Mouse (Mus musculus): Measurements from ENCODE around the gene Fam185a. TPM values are rescaled to one million over a fixed set of nuclear protein-coding genes. Genes with fewer than 3 reads are reported as not detected.

Gene Fam185a
- total RNA-seq, 2 experiments from 2014 or later: 11.2 to 12.4 TPM

- no peak for DNase-seq (ENCODE audit: extremely low spot score in 1 of 2, low spot score in 1 of 2)
Measured at GRCm38 (mm10) chr5:21420609-21421008, 4.1 kb upstream of the Fam185a start.

- DNase-seq (ENCODE audit: extremely low spot score in 1 of 2, low spot score in 1 of 2): no peak
Measured at GRCm38 (mm10) chr5:21426666-21427065, 1.9 kb downstream of the Fam185a start.

DNA sequence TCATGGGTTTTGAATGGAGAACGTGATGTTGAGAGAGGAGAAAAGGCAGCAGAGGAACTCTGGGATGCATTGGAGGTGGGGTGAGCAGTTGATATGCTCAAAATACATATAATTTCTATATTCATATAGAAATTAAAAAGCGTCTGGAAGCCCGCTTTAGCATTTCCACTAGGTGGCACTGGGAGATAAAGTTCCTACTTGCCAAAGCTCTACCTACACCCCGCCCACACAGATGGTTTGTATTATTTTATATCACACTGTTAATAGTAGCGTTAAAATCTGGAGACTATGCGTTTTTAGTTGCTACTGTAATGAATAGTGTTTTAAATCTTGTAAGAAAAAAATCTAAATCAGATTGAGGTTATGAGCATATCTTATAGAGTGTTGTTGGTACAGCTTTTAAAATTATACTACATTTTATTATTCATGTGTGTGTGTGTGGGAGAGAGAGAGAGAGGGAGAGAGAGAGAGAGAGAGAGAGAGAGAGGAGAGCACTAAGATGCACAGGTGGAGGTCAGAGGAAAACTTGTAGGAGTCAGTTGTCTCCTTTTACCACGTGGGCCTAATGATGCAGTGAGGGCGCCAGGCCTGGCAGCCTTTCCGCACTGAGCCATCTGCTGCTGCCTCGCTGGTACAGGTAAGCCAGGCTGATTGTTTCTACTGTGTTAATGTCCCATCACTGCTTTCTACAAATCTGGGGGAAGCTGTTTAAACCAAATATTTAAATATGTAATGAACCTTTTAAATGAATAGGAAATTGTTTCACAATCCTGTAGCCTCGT lies 9.6 kb downstream of the Fam185a start:
- no peak for DNase-seq (ENCODE audit: extremely low spot score in 1 of 2, low spot score in 1 of 2)

DNA sequence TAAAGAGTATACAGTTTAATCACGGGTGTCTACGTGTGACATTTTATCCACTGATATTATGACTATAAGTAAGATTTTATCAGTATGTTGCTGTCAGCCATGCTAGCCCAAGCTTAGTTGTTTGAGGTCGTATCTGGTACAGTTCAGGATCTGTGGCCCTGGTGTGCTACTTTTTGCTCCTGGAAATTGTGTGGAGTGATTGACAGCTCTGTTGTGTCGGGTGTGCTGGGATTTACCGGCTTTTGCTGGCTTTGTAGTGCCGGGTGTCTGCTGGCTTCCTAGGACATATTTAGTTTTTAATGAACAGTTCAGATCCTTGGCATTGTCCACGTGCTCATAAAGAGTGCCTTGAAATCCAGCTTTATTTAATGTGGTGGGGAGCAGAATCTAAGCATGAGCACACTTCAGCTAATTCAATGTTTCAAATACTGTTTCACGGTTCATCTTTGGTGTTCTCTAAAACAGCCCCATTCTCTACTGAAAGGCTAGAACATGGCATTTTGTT lies 11.8 kb downstream of the Fam185a start:
- no peak for DNase-seq (ENCODE audit: extremely low spot score in 1 of 2, low spot score in 1 of 2)

- DNase-seq (ENCODE audit: extremely low spot score in 1 of 2, low spot score in 1 of 2): no peak
Measured at GRCm38 (mm10) chr5:21438428-21438827, 13.7 kb downstream of the Fam185a start.

DNA sequence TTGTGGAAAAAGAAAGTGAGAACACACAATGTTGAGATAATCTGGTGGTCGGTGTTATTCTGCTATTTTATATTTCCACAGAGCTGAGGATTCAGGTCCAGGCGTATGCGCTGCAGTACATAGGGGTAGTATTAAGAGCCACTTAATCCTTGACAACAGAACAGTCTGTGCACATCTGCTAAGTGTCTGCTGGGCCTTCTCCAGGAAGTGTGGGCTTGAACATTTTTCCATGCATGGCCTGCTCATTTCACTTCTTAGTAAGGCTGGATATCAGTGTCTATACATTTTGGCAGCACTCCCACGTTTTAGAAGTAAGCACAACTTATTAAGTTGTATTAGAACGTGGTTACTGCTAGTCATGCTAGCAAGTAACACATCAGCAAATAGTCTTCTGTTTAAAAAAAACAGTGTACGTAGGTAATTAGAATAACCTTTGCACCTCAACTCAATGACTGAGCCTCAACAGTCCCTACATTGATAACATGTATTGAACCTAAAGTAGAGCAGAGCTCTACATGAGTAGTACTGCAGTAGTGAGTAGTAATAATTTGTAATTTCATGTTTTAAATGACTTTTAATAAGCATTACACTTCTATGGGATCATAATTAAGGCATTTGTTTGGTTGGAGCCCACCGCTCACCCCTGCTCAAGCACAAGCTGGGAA lies 14.8 kb downstream of the Fam185a start:
- no peak for DNase-seq (ENCODE audit: extremely low spot score in 1 of 2, low spot score in 1 of 2)

DNA sequence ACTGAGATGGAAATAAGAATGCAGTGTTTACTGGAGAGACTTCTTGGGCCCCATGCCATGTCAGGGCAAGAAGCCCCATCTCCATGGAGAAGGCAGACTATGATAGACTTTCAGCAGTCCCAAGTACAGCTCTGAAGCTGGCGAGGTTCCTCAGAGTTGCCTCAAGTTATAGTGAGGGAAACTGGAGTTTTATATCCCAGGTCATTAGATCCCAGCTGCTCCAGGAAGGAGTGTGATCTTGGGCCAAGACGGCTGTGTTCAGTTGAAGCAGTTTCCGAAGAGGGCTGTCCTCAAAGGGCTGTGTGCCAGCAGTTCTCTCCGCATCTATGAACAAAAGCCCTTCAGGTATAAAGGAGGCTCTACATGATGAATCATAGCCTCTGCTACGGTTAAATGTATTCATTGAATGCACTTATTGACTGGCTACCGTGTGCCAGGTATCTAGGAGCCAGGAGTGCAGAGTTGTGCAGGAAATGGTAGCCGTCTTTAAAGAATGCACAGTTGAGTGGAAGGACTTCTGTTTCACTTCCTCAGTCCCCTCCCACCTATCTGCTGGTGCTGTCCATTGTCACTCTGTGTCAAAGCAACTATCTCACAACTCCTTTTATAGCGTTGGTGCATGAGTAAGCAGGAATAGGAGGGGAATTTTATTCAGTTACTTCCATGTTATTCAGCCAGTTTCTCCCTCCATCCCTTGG lies 16.2 kb downstream of the Fam185a start:
- no peak for DNase-seq (ENCODE audit: extremely low spot score in 1 of 2, low spot score in 1 of 2)

DNA sequence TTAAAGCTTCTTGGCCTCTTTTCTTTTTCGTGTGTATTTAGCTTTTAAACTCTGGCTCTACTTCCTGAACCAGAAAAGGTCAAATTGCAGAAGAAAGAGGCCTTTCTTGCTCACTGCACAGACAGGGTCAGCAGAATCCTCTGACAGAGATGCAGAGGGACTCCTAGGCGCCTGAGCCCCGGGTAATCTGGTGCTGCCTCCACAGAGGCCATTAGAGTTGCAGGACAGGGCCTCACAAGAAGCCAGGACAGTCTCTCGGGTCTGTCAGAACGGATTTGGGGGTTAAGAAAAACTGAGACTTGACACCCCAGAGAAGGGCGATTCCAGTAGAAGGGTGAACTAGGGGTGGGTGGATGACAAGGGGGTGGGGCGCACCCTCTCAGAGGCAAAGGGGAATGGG lies 42.6 kb downstream of the Fam185a start:
- no peak for DNase-seq (ENCODE audit: extremely low spot score in 1 of 2, low spot score in 1 of 2)

- DNase-seq (ENCODE audit: extremely low spot score in 1 of 2, low spot score in 1 of 2): no peak
Measured at GRCm38 (mm10) chr5:21468100-21468499, 43.3 kb downstream of the Fam185a start.

DNA sequence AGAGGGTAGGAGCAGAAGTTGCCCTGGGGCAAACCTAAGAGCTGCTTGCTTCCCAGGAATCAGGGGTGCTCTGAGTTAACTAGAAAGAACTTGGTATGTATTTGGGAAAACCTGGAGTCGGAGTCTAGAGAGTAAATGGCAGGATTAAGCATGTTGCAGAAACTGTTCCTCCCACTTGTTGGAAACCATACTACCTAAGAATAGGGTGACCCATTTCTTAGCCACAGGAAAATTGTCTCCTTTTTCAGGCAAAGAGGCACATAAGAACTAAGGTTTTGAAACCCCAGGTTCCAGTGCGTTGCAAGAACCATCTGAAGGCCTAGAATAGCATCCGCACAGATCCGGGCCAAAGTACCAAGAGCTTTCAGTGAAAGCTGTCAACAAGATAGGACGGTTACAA lies 53.7 kb downstream of the Fam185a start:
- DNase-seq (ENCODE audit: extremely low spot score in 1 of 2, low spot score in 1 of 2): no peak

DNA sequence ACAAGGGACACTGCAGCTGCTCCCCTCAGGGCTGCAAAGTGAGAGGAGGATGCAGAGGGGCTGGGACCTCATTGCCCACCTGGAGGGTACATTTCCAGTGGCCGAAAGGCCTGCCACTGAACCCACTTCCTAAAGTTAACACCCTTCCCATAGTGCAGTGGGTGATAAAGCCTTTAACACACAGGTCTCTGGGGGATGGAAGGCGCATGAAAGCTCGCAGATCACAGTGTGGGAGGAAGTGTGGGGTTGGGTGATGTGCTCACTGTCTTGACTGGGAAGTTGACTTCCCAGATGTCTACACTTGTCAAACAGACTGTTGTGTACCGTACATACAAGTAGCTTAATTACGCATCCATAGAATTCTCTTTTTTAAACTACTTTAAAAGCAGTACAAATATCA lies 55.0 kb downstream of the Fam185a start:
- DNase-seq (ENCODE audit: extremely low spot score in 1 of 2, low spot score in 1 of 2): no peak

DNA sequence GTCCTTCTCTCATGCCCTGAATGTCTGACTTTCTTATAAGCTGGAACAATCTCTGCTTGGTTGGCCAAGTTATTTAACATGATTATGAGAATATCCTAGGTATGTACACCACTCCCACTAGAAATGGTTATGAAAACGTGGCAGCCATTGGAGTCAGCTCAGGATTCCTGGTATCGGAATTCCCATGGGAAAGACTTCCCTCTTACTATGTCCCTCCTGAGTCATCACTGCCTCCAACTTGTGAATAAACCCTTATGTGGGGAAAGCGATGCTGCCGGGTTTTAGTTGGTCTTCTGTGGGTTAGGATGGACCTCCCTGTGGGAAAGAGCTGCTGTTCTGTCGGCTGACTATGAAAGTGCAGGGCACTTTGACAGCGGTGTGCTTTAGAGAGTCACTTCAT lies 56.8 kb downstream of the Fam185a start:
- no peak for DNase-seq (ENCODE audit: extremely low spot score in 1 of 2, low spot score in 1 of 2)

GRCm38 (mm10) chr5:21482446-21483222 lies 57.9 kb downstream of the Fam185a start:
- DNase-seq (ENCODE audit: extremely low spot score in 1 of 2, low spot score in 1 of 2): no peak

GRCm38 (mm10) chr5:21483275-21483674 lies 58.5 kb downstream of the Fam185a start:
- no peak for DNase-seq (ENCODE audit: extremely low spot score in 1 of 2, low spot score in 1 of 2)

GRCm38 (mm10) chr5:21485197-21485829 lies 60.6 kb downstream of the Fam185a start:
- no peak for DNase-seq (ENCODE audit: extremely low spot score in 1 of 2, low spot score in 1 of 2)

- DNase-seq (ENCODE audit: extremely low spot score in 1 of 2, low spot score in 1 of 2): no peak
Measured at GRCm38 (mm10) chr5:21486798-21487197, 62.0 kb downstream of the Fam185a start.

DNA sequence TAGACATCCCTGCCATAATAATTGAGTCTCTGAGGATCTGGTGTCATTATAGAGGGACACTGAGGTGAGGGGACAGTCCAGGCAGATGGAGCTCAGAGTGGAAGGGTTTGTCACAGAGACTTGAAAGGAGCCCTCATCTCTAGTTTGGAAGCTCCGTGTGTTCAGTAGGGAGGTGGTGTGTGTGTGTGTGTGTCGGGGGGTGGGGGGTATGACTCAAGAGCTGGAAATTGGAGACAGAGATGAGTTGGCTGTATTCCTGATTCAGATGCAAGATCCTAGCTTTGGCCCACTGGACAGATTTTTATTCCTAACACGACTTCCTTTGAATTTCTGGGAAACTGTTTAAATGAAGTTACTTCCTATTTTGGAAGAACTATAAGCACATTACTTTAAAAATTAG lies 62.5 kb downstream of the Fam185a start:
- no peak for DNase-seq (ENCODE audit: extremely low spot score in 1 of 2, low spot score in 1 of 2)

GRCm38 (mm10) chr5:21487716-21488115 lies 63.0 kb downstream of the Fam185a start:
- no peak for DNase-seq (ENCODE audit: extremely low spot score in 1 of 2, low spot score in 1 of 2)

- DNase-seq (ENCODE audit: extremely low spot score in 1 of 2, low spot score in 1 of 2): no peak
Measured at GRCm38 (mm10) chr5:21488506-21488905, 63.7 kb downstream of the Fam185a start.

GRCm38 (mm10) chr5:21489135-21489534 lies 64.4 kb downstream of the Fam185a start:
- no peak for DNase-seq (ENCODE audit: extremely low spot score in 1 of 2, low spot score in 1 of 2)

Measured in layer of hippocampus, postnatal 25 days (tissue).